Mouse (Mus musculus) CH12.LX (cell line): Measurements from ENCODE around the gene Zfyve26. TPM values are rescaled to one million over a fixed set of nuclear protein-coding genes. Genes with fewer than 3 reads are reported as not detected.

Experiments used
- DNase-seq: peaks from one replicate; pipeline ENCODE4 v3.0.0-alpha.2; 2013; ENCODE audit errors: extremely low read depth
- H3K27ac ChIP-seq: 2 replicates; pipeline ENCODE4 v1.5.1; 2012; ENCODE audit warnings: low read depth, mild to moderate bottlenecking, control low read depth, moderate library complexity; ENCODE audit not compliant: insufficient read depth
- H3K27me3 ChIP-seq: replicated peaks from 2 replicates; pipeline ENCODE3; 2012; ENCODE audit warnings: inconsistent platforms
- H3K36me3 ChIP-seq, 2 experiments: replicated peaks in 1 of 2; 2 replicates each; pipeline versions ENCODE3 to v1.6.1; 2012; ENCODE audit warnings: inconsistent platforms in 1 of 2, low read length in 1 of 2, mild to moderate bottlenecking in 1 of 2, mixed read lengths in 1 of 2, moderate library complexity in 1 of 2; ENCODE audit not compliant: control insufficient read depth in 1 of 2, insufficient read depth in 1 of 2
- H3K4me1 ChIP-seq, 2 experiments: 2 replicates each; pipeline ENCODE4 v1.6.1; 2012; ENCODE audit warnings: inconsistent platforms in 1 of 2, moderate library complexity in 1 of 2; ENCODE audit not compliant: insufficient read depth in 2 of 2, control insufficient read depth in 1 of 2
- H3K4me2 ChIP-seq: 2 replicates; pipeline ENCODE4 v1.6.1; 2012; ENCODE audit warnings: low read depth, mild to moderate bottlenecking, control low read depth; ENCODE audit not compliant: poor library complexity, insufficient read depth, severe bottlenecking
- H3K4me3 ChIP-seq, 3 experiments: fragments of 150-350 bp in 1 of 3; sonication (generic) in 1 of 3; replicated peaks in 1 of 3; 2 replicates each; pipeline versions ENCODE3 to v1.5.1; 2011 to 2012; ENCODE audit warnings: low read depth in 2 of 3, low read length in 2 of 3, mild to moderate bottlenecking in 2 of 3, moderate library complexity in 2 of 3, control low read depth in 1 of 3, improper control_type of control experiment in 1 of 3, inconsistent platforms in 1 of 3, mixed read lengths in 1 of 3; ENCODE audit not compliant: poor library complexity in 1 of 3
- H3K79me2 ChIP-seq: replicated peaks from 2 replicates; pipeline ENCODE4 v1.6.1; 2012; ENCODE audit warnings: mild to moderate bottlenecking, moderate library complexity; ENCODE audit not compliant: control insufficient read depth, poor library complexity, insufficient read depth, severe bottlenecking; ENCODE audit errors: extremely low read depth
- H3K9ac ChIP-seq: 2 replicates; pipeline ENCODE4 v1.6.1; 2012; ENCODE audit warnings: low read depth, mild to moderate bottlenecking, control low read depth, moderate library complexity; ENCODE audit not compliant: insufficient read depth
- H3K9me3 ChIP-seq: replicated peaks from 2 replicates; pipeline ENCODE3; 2012; ENCODE audit warnings: low read length, inconsistent platforms, mixed read lengths
- CHD2 ChIP-seq: IDR thresholded peaks from 2 replicates; pipeline ENCODE4 v1.6.1; 2011; ENCODE audit warnings: low read length, improper control_type of control experiment
- CTCF ChIP-seq, 2 experiments: IDR thresholded peaks in 1 of 2; conservative IDR thresholded peaks in 1 of 2; 2 replicates each; pipeline ENCODE4 v1.5.1; 2011 to 2012; ENCODE audit warnings: low read depth in 2 of 2, low read length in 2 of 2, improper control_type of control experiment in 1 of 2, inconsistent platforms in 1 of 2, mild to moderate bottlenecking in 1 of 2, moderate library complexity in 1 of 2
- GABPA ChIP-seq: IDR thresholded peaks from 2 replicates; pipeline ENCODE4 v1.6.1; 2012; ENCODE audit warnings: low read depth, low read length, improper control_type of control experiment, inconsistent platforms; ENCODE audit not compliant: insufficient replicate concordance
- KAT2A ChIP-seq: IDR thresholded peaks from 2 replicates; pipeline ENCODE4 v1.6.1; 2012; ENCODE audit warnings: low read length, improper control_type of control experiment, inconsistent platforms; ENCODE audit not compliant: insufficient replicate concordance
- MAZ ChIP-seq: IDR thresholded peaks from 2 replicates; pipeline ENCODE4 v1.6.1; 2012; ENCODE audit warnings: low read depth, mild to moderate bottlenecking, inconsistent platforms, low read length, improper control_type of control experiment, moderate library complexity
- MXI1 ChIP-seq: IDR thresholded peaks from 2 replicates; pipeline ENCODE4 v1.6.1; 2011; ENCODE audit warnings: mild to moderate bottlenecking, low read depth, low read length, improper control_type of control experiment
- NELFE ChIP-seq: IDR thresholded peaks from 2 replicates; pipeline ENCODE4 v1.6.1; 2011; ENCODE audit warnings: low read depth, low read length, improper control_type of control experiment
- NRF1 ChIP-seq: IDR thresholded peaks from 2 replicates; pipeline ENCODE4 v1.6.1; 2014; ENCODE audit warnings: low read depth, mild to moderate bottlenecking, inconsistent platforms, low read length, improper control_type of control experiment, moderate library complexity
- PAX5 ChIP-seq: IDR thresholded peaks from 2 replicates; pipeline ENCODE4 v1.6.1; 2012; ENCODE audit warnings: low read length, inconsistent platforms, mixed read lengths
- POLR2AphosphoS2 ChIP-seq: IDR thresholded peaks from 2 replicates; pipeline ENCODE4 v1.6.1; 2011; ENCODE audit warnings: low read depth, low read length, improper control_type of control experiment
- RCOR1 ChIP-seq: conservative IDR thresholded peaks from 2 replicates; pipeline ENCODE4 v1.6.1; 2012; ENCODE audit warnings: low read depth, mild to moderate bottlenecking, inconsistent platforms, low read length, improper control_type of control experiment
- SMC3 ChIP-seq: IDR thresholded peaks from 2 replicates; pipeline ENCODE4 v1.6.1; 2011; ENCODE audit warnings: low read depth, low read length, improper control_type of control experiment
- TBP ChIP-seq: conservative IDR thresholded peaks from 2 replicates; pipeline ENCODE4 v1.6.1; 2011; ENCODE audit warnings: low read depth, low read length, improper control_type of control experiment
- USF1 ChIP-seq: IDR thresholded peaks from 2 replicates; pipeline ENCODE4 v1.6.1; 2014; ENCODE audit warnings: low read depth, mild to moderate bottlenecking, inconsistent platforms, low read length, improper control_type of control experiment
- USF2 ChIP-seq: conservative IDR thresholded peaks from 2 replicates; pipeline ENCODE4 v1.6.1; 2011; ENCODE audit warnings: low read depth, low read length, improper control_type of control experiment
- ZC3H11A ChIP-seq: IDR thresholded peaks from 2 replicates; pipeline ENCODE4 v1.6.1; 2012; ENCODE audit warnings: low read depth, mild to moderate bottlenecking, inconsistent platforms, low read length, improper control_type of control experiment
- ZMIZ1 ChIP-seq: IDR thresholded peaks from 2 replicates; pipeline ENCODE4 v1.6.1; 2012; ENCODE audit warnings: low read depth, mild to moderate bottlenecking, inconsistent platforms, low read length, improper control_type of control experiment
- dilution Hi-C: fragments of 300-500 bp; cut with MboI; formaldehyde crosslinking; loops from 2 replicates; pipeline ENCODE4 v1.14.3; 2020; ENCODE audit warnings: low sequenced_read_pairs; ENCODE audit not compliant: extremely low pct_unique_long_range_greater_than_20kb, extremely low pct_ligation_motif_present
- in situ Hi-C: fragments of 300-500 bp; cut with MboI; formaldehyde crosslinking; loops from 3 replicates; pipeline ENCODE4 v1.14.3; 2019; ENCODE audit warnings: low sequenced_read_pairs, low pct_ligation_motif_present, low pct_unique_long_range_greater_than_20kb, mixed read lengths
- polyA plus RNA-seq: library from polyadenylated mRNA; unstranded; fragments of >175 nt; gene quantifications from 2 replicates; pipeline ENCODE4 v1.2.1, GENCODE M21; 2012; ENCODE audit warnings: low read depth; ENCODE audit not compliant: insufficient read length
- total RNA-seq, 2 experiments: library from RNA; depleted of rRNA; stranded (reverse); fragments of 300-350 nt in 1 of 2; fragments of >200 nt in 1 of 2; gene quantifications; 2 replicates each; pipeline ENCODE4 v1.2.3; 2012 to 2014

Zfyve26 gene
- total and polyA plus RNA-seq, 3 experiments, result 10.4 to 24.8 (median 16.1) TPM

DNA sequence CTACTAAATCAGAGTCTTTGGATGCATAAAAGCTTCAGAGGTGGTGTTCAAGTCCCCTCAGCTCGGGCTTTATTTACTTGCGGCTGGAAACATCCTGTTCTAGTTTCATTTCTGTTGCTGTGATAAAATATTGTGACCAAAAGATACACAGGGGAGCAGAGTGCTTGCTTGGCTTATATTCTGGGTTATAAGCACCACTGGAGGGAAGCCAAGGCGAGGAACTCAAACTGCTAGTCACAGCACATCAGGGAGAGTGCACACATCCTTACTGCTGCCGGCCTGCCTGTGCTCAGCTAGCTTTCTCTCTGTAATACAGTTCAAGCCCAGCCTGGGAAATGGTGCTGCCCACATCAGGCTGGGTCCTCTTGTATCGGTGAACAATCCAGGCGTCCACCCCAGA is 44.4 kb upstream of the Zfyve26 start:
- Histone ChIP-seq H3K4me2 (no peak overlapping the region), H3K9ac (no peak overlapping the region)
- in situ Hi-C loops, result no loop called here
- TF ChIP-seq TBP, result no peak
- TF ChIP-seq, all 38 proteins: peak for 0
- Histone ChIP-seq H3K9me3 (no peaks in the 10 kb centered on the region), H3K4me3 (no peak overlapping the region), H3K27ac (no peak overlapping the region), H3K36me3 (peaks cover 0 to 46% of the 10 kb centered on the region in 2 experiments), H3K4me1 (peaks cover 0 to 2% of the 10 kb centered on the region in 2 experiments; a peak in 1 of 4 replicates), H3K79me2 (no peaks in the 10 kb centered on the region), H3K27me3 (no peaks in the 10 kb centered on the region)
- no peak for DNase-seq
- dilution Hi-C loops, result no loop called here

DNA sequence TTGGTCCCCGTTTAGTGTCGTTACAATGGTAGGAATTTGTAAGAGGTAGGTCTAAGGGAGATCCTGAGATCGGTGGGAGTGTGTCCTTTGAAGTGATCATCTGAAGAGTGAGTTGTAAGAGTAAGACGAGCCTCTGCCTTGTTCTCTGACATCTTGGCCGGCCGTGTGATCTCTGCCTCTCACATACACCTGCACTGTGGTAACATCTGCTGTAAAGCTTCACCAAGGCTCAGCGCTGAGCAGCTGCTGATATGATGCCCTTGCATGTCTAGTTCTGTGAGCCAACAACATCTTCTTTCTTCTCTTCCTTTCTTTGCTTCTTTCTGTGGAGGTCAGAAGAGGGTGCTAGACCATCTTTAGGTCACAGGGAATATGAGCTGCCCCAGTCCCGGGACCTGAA is 42.7 kb upstream of the Zfyve26 start:
- no peak overlapping the region for H3K27ac ChIP-seq
- dilution Hi-C loops, result no loop called here
- H3K9me3 ChIP-seq, result peaks cover 9% of the 10 kb centered on the region
- H3K4me3 ChIP-seq, result no peak overlapping the region
- DNase-seq, result no peak
- no peak overlapping the region for H3K9ac ChIP-seq
- H3K4me1 ChIP-seq, result peaks cover 0 to 2% of the 10 kb centered on the region in 2 experiments; a peak in 1 of 4 replicates
- no peaks in the 10 kb centered on the region for H3K79me2 ChIP-seq
- TF ChIP-seq USF2 (no peak), PAX5 (no peak), ZC3H11A (no peak), KAT2A (no peak), USF1 (no peak), RCOR1 (no peak), SMC3 (no peak)
- no peaks in the 10 kb centered on the region for H3K27me3 ChIP-seq
- no peak overlapping the region for H3K4me2 ChIP-seq
- in situ Hi-C loops, result no loop called here
- H3K36me3 ChIP-seq, result peaks cover 11 to 56% of the 10 kb centered on the region in 2 experiments

DNA sequence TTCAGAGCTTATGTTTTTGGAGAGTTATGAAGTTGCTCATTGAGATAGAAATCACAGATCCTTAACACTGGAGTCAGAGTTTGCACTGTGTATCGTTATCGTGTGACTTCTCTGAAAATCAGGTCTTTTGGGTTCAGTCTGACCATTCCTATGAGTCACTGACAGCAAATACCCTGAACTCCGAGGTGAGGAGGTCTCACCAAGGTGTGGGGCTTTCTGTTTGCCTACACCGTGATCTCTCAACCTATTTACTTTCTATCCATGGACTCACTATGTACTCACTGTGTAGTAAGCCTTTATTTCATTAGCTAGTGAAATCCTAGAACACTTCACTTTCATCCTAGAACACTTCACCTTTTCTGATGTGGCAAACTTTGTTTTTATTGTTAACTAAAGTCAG is 35.6 kb upstream of the Zfyve26 start:
- Histone ChIP-seq H3K4me2 (no peak overlapping the region), H3K79me2 (no peaks in the 10 kb centered on the region), H3K27me3 (no peaks in the 10 kb centered on the region), H3K4me1 (peaks cover 0 to 8% of the 10 kb centered on the region in 2 experiments; a peak in 2 of 4 replicates), H3K9me3 (peaks cover 10% of the 10 kb centered on the region), H3K27ac (no peak overlapping the region), H3K36me3 (peaks cover 15 to 68% of the 10 kb centered on the region in 2 experiments), H3K4me3 (no peak overlapping the region), H3K9ac (no peak overlapping the region)
- dilution Hi-C loops, result no loop called here
- in situ Hi-C loops, result no loop called here
- TF ChIP-seq MAZ, result no peak
- no peak for TF ChIP-seq GABPA
- no peak for TF ChIP-seq CTCF (conservative IDR thresholded peaks at IDR 0.05 in 1 of 2, IDR thresholded peaks at IDR 0.05 in 1 of 2; ENCODE audit: low read depth in 2 of 2, low read length in 2 of 2)
- TF ChIP-seq CHD2, result no peak
- no peak for TF ChIP-seq RCOR1
- no peak for TF ChIP-seq SMC3
- TF ChIP-seq MXI1, result no peak
- no peak for TF ChIP-seq POLR2AphosphoS2
- no peak for TF ChIP-seq NELFE
- TF ChIP-seq ZMIZ1, result no peak
- TF ChIP-seq NRF1, result no peak
- TF ChIP-seq KAT2A, result no peak
- DNase-seq, result no peak
